Mouse (Mus musculus) activated CD4-positive, CD25-positive, alpha-beta regulatory T cell, adult 9 weeks (primary cell): ENCODE measurements around the gene Pomgnt2. TPM values are rescaled to one million over a fixed set of nuclear protein-coding genes. Genes with fewer than 3 reads are reported as not detected.

Source experiments
- polyA plus RNA-seq: library from polyadenylated mRNA; unstranded; fragments of 100-300 nt; shearing (Covaris generic); gene quantifications from one replicate; pipeline ENCODE4 v1.2.1, GENCODE M21; 2017

The Pomgnt2 gene
- polyA plus RNA-seq, result not detected

GRCm38 (mm10) chr9:121997010-121997409, at the start of gene Pomgnt2:
TSS of gene Pomgnt2 (minus strand) at chr9:121997110.

GRCm38 (mm10) chr9:121950418-121951113, 46.3 kb downstream of the Pomgnt2 start, which contains the start of gene Fam198a:
TSS of gene Fam198a (plus strand) at chr9:121950988.

Other genes with a start within 250 kb of the Pomgnt2 start
- gene Zfp651, start 237.8 kb downstream of the Pomgnt2 start, polyA plus RNA-seq, result 0.23 TPM
- gene Klhl40, start 219.5 kb downstream of the Pomgnt2 start, polyA plus RNA-seq, result not detected
- gene Hhatl, start 204.6 kb downstream of the Pomgnt2 start, polyA plus RNA-seq, result not detected
- gene Ccdc13, start 157.6 kb downstream of the Pomgnt2 start, polyA plus RNA-seq, result not detected
- 112 TPM for gene Higd1a, start 138.7 kb downstream of the Pomgnt2 start, polyA plus RNA-seq
- not detected for gene Ackr2, start 98.8 kb downstream of the Pomgnt2 start, polyA plus RNA-seq
- gene Cyp8b1, start 80.8 kb downstream of the Pomgnt2 start, polyA plus RNA-seq, result not detected
- 0.33 TPM for gene Fam198a, start 46.1 kb downstream of the Pomgnt2 start, polyA plus RNA-seq
- gene Snrk, start 120.2 kb upstream of the Pomgnt2 start, polyA plus RNA-seq, result 102 TPM